Mouse (Mus musculus) kidney, adult 2 months (tissue): ENCODE data around the gene Itih5. TPM values are rescaled to one million over a fixed set of nuclear protein-coding genes. Genes with fewer than 3 reads are reported as not detected.

ENCODE experiments used
- DNase-seq: peaks from one replicate; pipeline ENCODE4 v3.0.0; 2021
- H3K27ac ChIP-seq: fragments of 200-500 bp; 2 replicates; pipeline ENCODE4 v1.5.1; 2012; ENCODE audit warnings: low read depth, low read length, control low read depth, inconsistent platforms; ENCODE audit not compliant: insufficient read depth
- H3K27me3 ChIP-seq: fragments of 200-500 bp; replicated peaks from 2 replicates; pipeline ENCODE4 v1.6.1; 2012; ENCODE audit warnings: mild to moderate bottlenecking, moderate library complexity, low read length, inconsistent platforms; ENCODE audit not compliant: control insufficient read depth, insufficient read depth
- H3K36me3 ChIP-seq: fragments of 200-500 bp; 2 replicates; pipeline ENCODE4 v1.6.1; 2012; ENCODE audit warnings: mild to moderate bottlenecking, moderate library complexity, low read length, inconsistent platforms; ENCODE audit not compliant: control insufficient read depth, insufficient read depth
- H3K4me1 ChIP-seq: fragments of 200-500 bp; 2 replicates; pipeline ENCODE4 v1.6.1; 2011; ENCODE audit warnings: low read length; ENCODE audit not compliant: control insufficient read depth, insufficient read depth
- H3K4me3 ChIP-seq: fragments of 200-500 bp; 2 replicates; pipeline ENCODE4 v1.5.1; 2011; ENCODE audit warnings: mild to moderate bottlenecking, low read depth, low read length, control low read depth; ENCODE audit not compliant: insufficient read depth
- CTCF ChIP-seq: fragments of 200-500 bp; conservative IDR thresholded peaks from 2 replicates; pipeline ENCODE4 v1.5.1; 2011; ENCODE audit warnings: low read depth, mild to moderate bottlenecking, control low read depth, low read length, moderate library complexity, mixed read lengths; ENCODE audit not compliant: insufficient read depth, insufficient read length
- POLR2A ChIP-seq: fragments of 200-500 bp; IDR thresholded peaks from one replicate; pipeline ENCODE4 v1.6.1; 2011; ENCODE audit warnings: low read depth, low read length, control low read depth
- WGBS: fragments of 180-500 bp; shearing (Covaris S2); methylation state at CpG from one replicate; pipeline ENCODE4 v1.1.7; 2018; 5-methylcytosine and 5-hydroxymethylcytosine counted together
- polyA plus RNA-seq: library from polyadenylated mRNA; depleted of rRNA; stranded (reverse); fragments of >200 nt; gene quantifications from 2 replicates; pipeline ENCODE4 v1.2.3, GENCODE M21; 2012

The Itih5 gene
- polyA plus RNA-seq, 1 experiment: 14.1 TPM

- H3K4me1 ChIP-seq: no peaks in the 10 kb centered on the region; the same call in 1 of the 2 replicates
- H3K36me3 ChIP-seq: no peaks in the 10 kb centered on the region
- H3K27ac ChIP-seq: peak overlapping the region; percentile 51; the same call in 1 of the 2 replicates
- TF ChIP-seq CTCF: no peak
- no peak for TF ChIP-seq POLR2A
- peak; percentile 79 for DNase-seq
- H3K27me3 ChIP-seq: no peaks in the 10 kb centered on the region
- WGBS: 56% methylated on average over 4 of the region's 4 CpGs
- H3K4me3 ChIP-seq: no peak overlapping the region
Observed at GRCm38 (mm10) chr2:10128571-10128970, 24.8 kb upstream of the Itih5 start.

GRCm38 (mm10) chr2:10130341-10130990, 22.9 kb upstream of the Itih5 start:
- no peaks in the 10 kb centered on the region; the same call in 1 of the 2 replicates for H3K4me1 ChIP-seq
- H3K27ac ChIP-seq: no peak overlapping the region
- 38% methylated on average over 8 of the region's 8 CpGs for WGBS
- no peak overlapping the region for H3K4me3 ChIP-seq
- no peaks in the 10 kb centered on the region for H3K36me3 ChIP-seq
- no peak for DNase-seq
- H3K27me3 ChIP-seq: no peaks in the 10 kb centered on the region
- no peak for TF ChIP-seq POLR2A
- TF ChIP-seq CTCF: no peak

- H3K27me3 ChIP-seq: no peaks in the 10 kb centered on the region
- no peaks in the 10 kb centered on the region for H3K36me3 ChIP-seq
- no peak for DNase-seq
- no peak within 1 kb of the TSS for H3K4me3 ChIP-seq
- 94% methylated on average over 4 of the region's 4 CpGs for WGBS
- TF ChIP-seq CTCF: no peak
- TF ChIP-seq POLR2A: no peak
- no peaks in the 10 kb centered on the region; the same call in 1 of the 2 replicates for H3K4me1 ChIP-seq
- H3K27ac ChIP-seq: no peak within 1 kb of the TSS
Observed at GRCm38 (mm10) chr2:10131296-10131695, 22.1 kb upstream of the Itih5 start, which contains the start of gene Itih2. Gene Itih2 (minus strand): TSS chr2:10131396.

GRCm38 (mm10) chr2:10132128-10132527, 21.2 kb upstream of the Itih5 start:
- no peak overlapping the region for H3K4me3 ChIP-seq
- TF ChIP-seq POLR2A (no peak), CTCF (no peak)
- 95% methylated on average over 1 of the region's 1 CpGs for WGBS
- H3K36me3 ChIP-seq: no peaks in the 10 kb centered on the region
- H3K4me1 ChIP-seq: no peaks in the 10 kb centered on the region; the same call in 1 of the 2 replicates
- H3K27ac ChIP-seq: no peak overlapping the region
- DNase-seq: no peak
- no peaks in the 10 kb centered on the region for H3K27me3 ChIP-seq

GRCm38 (mm10) chr2:10133941-10134340, 19.4 kb upstream of the Itih5 start:
- WGBS: 60% methylated on average over 6 of the region's 6 CpGs
- Histone ChIP-seq H3K27ac (no peak overlapping the region), H3K4me3 (no peak overlapping the region), H3K4me1 (no peaks in the 10 kb centered on the region), H3K36me3 (no peaks in the 10 kb centered on the region), H3K27me3 (no peaks in the 10 kb centered on the region)
- no peak for DNase-seq
- TF ChIP-seq CTCF (no peak), POLR2A (no peak)

GRCm38 (mm10) chr2:10137320-10137719, 16.1 kb upstream of the Itih5 start:
- H3K27ac ChIP-seq: no peak overlapping the region
- 83% methylated on average over 2 of the region's 2 CpGs for WGBS
- DNase-seq: no peak
- no peaks in the 10 kb centered on the region; the same call in 1 of the 2 replicates for H3K4me1 ChIP-seq
- H3K27me3 ChIP-seq: no peaks in the 10 kb centered on the region
- H3K36me3 ChIP-seq: no peaks in the 10 kb centered on the region
- TF ChIP-seq POLR2A: no peak
- no peak for TF ChIP-seq CTCF
- H3K4me3 ChIP-seq: no peak overlapping the region

GRCm38 (mm10) chr2:10140456-10140855, 12.9 kb upstream of the Itih5 start:
- TF ChIP-seq POLR2A (no peak), CTCF (no peak)
- H3K36me3 ChIP-seq: no peaks in the 10 kb centered on the region
- no peaks in the 10 kb centered on the region; the same call in 1 of the 2 replicates for H3K4me1 ChIP-seq
- peak; percentile 88 for DNase-seq
- no peak overlapping the region for H3K4me3 ChIP-seq
- H3K27ac ChIP-seq: no peak overlapping the region
- WGBS: 48% methylated on average over 5 of the region's 5 CpGs
- H3K27me3 ChIP-seq: no peaks in the 10 kb centered on the region
